Mouse (Mus musculus) MEL (cell line): Measurements from ENCODE around the gene Sh3gl3. TPM values are rescaled to one million over a fixed set of nuclear protein-coding genes. Genes with fewer than 3 reads are reported as not detected.

Source experiments
- DNase-seq: peaks from one replicate; pipeline ENCODE4 v3.0.0; 2011; ENCODE audit warnings: low read depth, low spot score
- H3K27ac ChIP-seq: 2 replicates; pipeline ENCODE4 v1.5.1; 2012; ENCODE audit warnings: low read depth, mild to moderate bottlenecking, control low read depth, low read length, moderate library complexity; ENCODE audit not compliant: control insufficient read depth
- H3K27me3 ChIP-seq, 2 experiments: fragments of 150-350 bp in 1 of 2; sonication (generic) in 1 of 2; 2 replicates each; pipeline ENCODE4 v1.6.1; 2012; ENCODE audit warnings: low read length in 2 of 2, mild to moderate bottlenecking in 2 of 2, improper control_type of control experiment in 1 of 2, moderate library complexity in 1 of 2; ENCODE audit not compliant: insufficient read depth in 2 of 2, control insufficient read depth in 1 of 2
- H3K36me3 ChIP-seq, 2 experiments: 2 replicates each; pipeline ENCODE4 v1.6.1; 2012 to 2014; ENCODE audit warnings: low read length in 2 of 2, improper control_type of control experiment in 1 of 2, inconsistent platforms in 1 of 2, mild to moderate bottlenecking in 1 of 2; ENCODE audit not compliant: insufficient read depth in 2 of 2, control insufficient read depth in 1 of 2
- H3K4me1 ChIP-seq, 2 experiments: fragments of 150-350 bp in 1 of 2; sonication (generic) in 1 of 2; 2 replicates each; pipeline ENCODE4 v1.6.1; 2012; ENCODE audit warnings: low read length in 2 of 2, improper control_type of control experiment in 1 of 2, mild to moderate bottlenecking in 1 of 2; ENCODE audit not compliant: insufficient read depth in 2 of 2, control insufficient read depth in 1 of 2
- H3K4me3 ChIP-seq, 2 experiments: fragments of 150-350 bp in 1 of 2; sonication (generic) in 1 of 2; 2 replicates each; pipeline ENCODE4 v1.5.1; 2012; ENCODE audit warnings: low read depth in 2 of 2, low read length in 2 of 2, mild to moderate bottlenecking in 2 of 2, moderate library complexity in 2 of 2, control low read depth in 1 of 2, improper control_type of control experiment in 1 of 2; ENCODE audit not compliant: control insufficient read depth in 1 of 2, insufficient read depth in 1 of 2
- H3K79me2 ChIP-seq: 2 replicates; pipeline ENCODE4 v1.6.1; 2012; ENCODE audit warnings: mild to moderate bottlenecking, low read length, moderate library complexity; ENCODE audit not compliant: control insufficient read depth, poor library complexity, insufficient read depth
- H3K9ac ChIP-seq: 2 replicates; pipeline ENCODE4 v1.6.1; 2012; ENCODE audit warnings: low read depth, mild to moderate bottlenecking, control low read depth, low read length, moderate library complexity; ENCODE audit not compliant: control insufficient read depth, poor library complexity, severe bottlenecking
- H3K9me3 ChIP-seq: fragments of 150-350 bp; sonication (generic); replicated peaks from 2 replicates; pipeline ENCODE4 v1.6.1; 2012; ENCODE audit warnings: mild to moderate bottlenecking, low read length, improper control_type of control experiment, moderate library complexity; ENCODE audit not compliant: insufficient read depth
- BHLHE40 ChIP-seq: IDR thresholded peaks from 2 replicates; pipeline ENCODE4 v1.6.1; 2012; ENCODE audit warnings: low read depth, mild to moderate bottlenecking, inconsistent platforms, low read length, improper control_type of control experiment, borderline replicate concordance
- CTCF ChIP-seq, 3 experiments: IDR thresholded peaks in 2 of 3; conservative IDR thresholded peaks in 1 of 3; 2 replicates each; pipeline ENCODE4 v1.5.1; 2011 to 2012; ENCODE audit warnings: low read length in 3 of 3, low read depth in 2 of 3, mild to moderate bottlenecking in 2 of 3, improper control_type of control experiment in 1 of 3, inconsistent platforms in 1 of 3, mixed read lengths in 1 of 3, moderate library complexity in 1 of 3; ENCODE audit not compliant: control insufficient read depth in 1 of 3, insufficient read depth in 1 of 3, poor library complexity in 1 of 3, severe bottlenecking in 1 of 3
- EP300 ChIP-seq, 2 experiments: IDR thresholded peaks; 2 replicates each; pipeline ENCODE4 v1.6.1; 2011; ENCODE audit warnings: improper control_type of control experiment in 2 of 2, low read length in 2 of 2, low read depth in 1 of 2, mild to moderate bottlenecking in 1 of 2
- ETS1 ChIP-seq: IDR thresholded peaks from 2 replicates; pipeline ENCODE4 v1.6.1; 2012; ENCODE audit warnings: low read depth, mild to moderate bottlenecking, inconsistent platforms, low read length, improper control_type of control experiment, moderate library complexity
- GABPA ChIP-seq: IDR thresholded peaks from 2 replicates; pipeline ENCODE4 v1.6.1; 2012; ENCODE audit warnings: low read depth, mild to moderate bottlenecking, inconsistent platforms, low read length, improper control_type of control experiment, moderate library complexity
- GATA1 ChIP-seq: IDR thresholded peaks from 2 replicates; pipeline ENCODE4 v1.6.1; 2011; ENCODE audit warnings: low read depth, low read length, improper control_type of control experiment
- HCFC1 ChIP-seq: IDR thresholded peaks from 2 replicates; pipeline ENCODE4 v1.6.1; 2012; ENCODE audit warnings: low read depth, mild to moderate bottlenecking, inconsistent platforms, low read length, improper control_type of control experiment, moderate library complexity
- JUND ChIP-seq: IDR thresholded peaks from 2 replicates; pipeline ENCODE4 v1.6.1; 2011; ENCODE audit warnings: low read depth, mild to moderate bottlenecking, improper control_type of control experiment, low read length
- MAFK ChIP-seq: IDR thresholded peaks from 2 replicates; pipeline ENCODE4 v1.6.1; 2011; ENCODE audit warnings: low read depth, mild to moderate bottlenecking, low read length, improper control_type of control experiment, borderline replicate concordance
- MAX ChIP-seq: IDR thresholded peaks from 2 replicates; pipeline ENCODE4 v1.6.1; 2011; ENCODE audit warnings: low read length, improper control_type of control experiment
- MAZ ChIP-seq: IDR thresholded peaks from 2 replicates; pipeline ENCODE4 v1.6.1; 2012; ENCODE audit warnings: low read depth, mild to moderate bottlenecking, inconsistent platforms, low read length, improper control_type of control experiment
- MEF2A ChIP-seq: IDR thresholded peaks from 2 replicates; pipeline ENCODE4 v1.6.1; 2014; ENCODE audit warnings: low read depth, mild to moderate bottlenecking, inconsistent platforms, low read length, improper control_type of control experiment; ENCODE audit not compliant: poor library complexity, insufficient replicate concordance, severe bottlenecking; ENCODE audit errors: extremely low read depth
- MXI1 ChIP-seq: IDR thresholded peaks from 2 replicates; pipeline ENCODE4 v1.6.1; 2011; ENCODE audit warnings: mild to moderate bottlenecking, low read depth, low read length, improper control_type of control experiment
- NELFE ChIP-seq: IDR thresholded peaks from 2 replicates; pipeline ENCODE4 v1.6.1; 2011; ENCODE audit warnings: low read depth, low read length, improper control_type of control experiment
- POLR2AphosphoS2 ChIP-seq: IDR thresholded peaks from 2 replicates; pipeline ENCODE4 v1.6.1; 2011; ENCODE audit warnings: low read length, improper control_type of control experiment
- POLR2AphosphoS5 ChIP-seq: IDR thresholded peaks from 2 replicates; pipeline ENCODE4 v1.6.1; 2012; ENCODE audit warnings: low read depth, borderline replicate concordance, mild to moderate bottlenecking, inconsistent platforms, low read length, moderate library complexity, mixed read lengths
- RAD21 ChIP-seq: IDR thresholded peaks from 2 replicates; pipeline ENCODE4 v1.6.1; 2011; ENCODE audit warnings: mild to moderate bottlenecking, low read depth, low read length, improper control_type of control experiment
- SIN3A ChIP-seq: IDR thresholded peaks from 2 replicates; pipeline ENCODE4 v1.6.1; 2012; ENCODE audit warnings: low read length, improper control_type of control experiment, inconsistent platforms
- SMC3 ChIP-seq: IDR thresholded peaks from 2 replicates; pipeline ENCODE4 v1.6.1; 2011; ENCODE audit warnings: low read depth, low read length, improper control_type of control experiment
- TAL1 ChIP-seq: IDR thresholded peaks from 2 replicates; pipeline ENCODE4 v1.6.1; 2012; ENCODE audit warnings: mild to moderate bottlenecking, inconsistent platforms, low read length, moderate library complexity, mixed read lengths
- TBP ChIP-seq: IDR thresholded peaks from 2 replicates; pipeline ENCODE4 v1.8.0; 2011; ENCODE audit warnings: low read depth, low read length, improper control_type of control experiment
- TCF12 ChIP-seq: IDR thresholded peaks from 2 replicates; pipeline ENCODE4 v1.6.1; 2014; ENCODE audit warnings: low read depth, mild to moderate bottlenecking, inconsistent platforms, low read length, improper control_type of control experiment, moderate library complexity
- UBTF ChIP-seq: IDR thresholded peaks from 2 replicates; pipeline ENCODE4 v1.6.1; 2012; ENCODE audit warnings: low read depth, mild to moderate bottlenecking, inconsistent platforms, low read length, improper control_type of control experiment, moderate library complexity, borderline replicate concordance; ENCODE audit not compliant: insufficient read depth
- USF1 ChIP-seq: IDR thresholded peaks from 2 replicates; pipeline ENCODE4 v1.6.1; 2014; ENCODE audit warnings: low read depth, mild to moderate bottlenecking, inconsistent platforms, low read length, improper control_type of control experiment, moderate library complexity
- USF2 ChIP-seq, 2 experiments: IDR thresholded peaks; 2 replicates each; pipeline ENCODE4 v1.6.1; 2011 to 2012; ENCODE audit warnings: improper control_type of control experiment in 2 of 2, low read length in 2 of 2, borderline replicate concordance in 1 of 2, inconsistent platforms in 1 of 2, low read depth in 1 of 2, mild to moderate bottlenecking in 1 of 2; ENCODE audit not compliant: insufficient read depth in 1 of 2
- ZC3H11A ChIP-seq: IDR thresholded peaks from 2 replicates; pipeline ENCODE4 v1.6.1; 2012; ENCODE audit warnings: low read depth, mild to moderate bottlenecking, inconsistent platforms, low read length, improper control_type of control experiment
- ZKSCAN1 ChIP-seq: IDR thresholded peaks from 2 replicates; pipeline ENCODE4 v1.6.1; 2012; ENCODE audit warnings: low read depth, mild to moderate bottlenecking, inconsistent platforms, low read length, improper control_type of control experiment, moderate library complexity
- polyA plus RNA-seq, 2 experiments: library from polyadenylated mRNA; stranded (reverse) in 1 of 2; unstranded in 1 of 2; fragments of >175 nt in 1 of 2; fragments of >200 nt in 1 of 2; gene quantifications; 2 replicates each; pipeline versions ENCODE4 v1.2.1 to v1.2.4; 2012; ENCODE audit warnings: low replicate concordance in 2 of 2, low read depth in 1 of 2; ENCODE audit not compliant: insufficient read length in 2 of 2, insufficient read depth in 1 of 2, missing spikeins in 1 of 2
- total RNA-seq: library from RNA; depleted of rRNA; stranded (reverse); fragments of 300-350 nt; gene quantifications from 2 replicates; pipeline ENCODE4 v1.2.3, GENCODE M21; 2012

Gene Sh3gl3
- total and polyA plus RNA-seq, 3 experiments = not detected

- Histone ChIP-seq H3K9ac (no peak overlapping the region), H3K27me3 (no peaks in the 10 kb centered on the region), H3K27ac (no peak overlapping the region), H3K9me3 (no peaks in the 10 kb centered on the region), H3K79me2 (no peaks in the 10 kb centered on the region), H3K36me3 (no peaks in the 10 kb centered on the region), H3K4me3 (no peak overlapping the region), H3K4me1 (no peaks in the 10 kb centered on the region)
- peak; percentile 37; the same call in 1 of the 2 replicates for TF ChIP-seq SMC3
- TF ChIP-seq RAD21 = peak; percentile 47
- TF ChIP-seq GABPA = no peak
- no peak for TF ChIP-seq JUND
- no peak for TF ChIP-seq USF1
- TF ChIP-seq ZC3H11A = 0 out of 2 replicates have a peak, but pooled peaks have one; percentile 11
- no peak for TF ChIP-seq SIN3A
- TF ChIP-seq CTCF (IDR thresholded peaks at IDR 0.05 in 2 of 3, conservative IDR thresholded peaks at IDR 0.05 in 1 of 3; ENCODE audit: control insufficient read depth in 1 of 3, insufficient read depth in 1 of 3, low read depth in 2 of 3, low read length in 3 of 3, poor library complexity in 1 of 3, severe bottlenecking in 1 of 3) = peak; percentile 58 to 78 (median 59)
- no peak for TF ChIP-seq UBTF
- DNase-seq = peak; percentile 27
These were observed 89.5 kb downstream of the Sh3gl3 start for GRCm38 (mm10) chr7:82263141-82263540.

- no peak for DNase-seq
- TF ChIP-seq TBP = no peak
- TF ChIP-seq POLR2AphosphoS2 = no peak
- TF ChIP-seq MEF2A = no peak
- TF ChIP-seq ETS1 = no peak
- no peak for TF ChIP-seq MXI1
- no peak for TF ChIP-seq SIN3A
- no peak for TF ChIP-seq MAZ
- TF ChIP-seq TAL1 = no peak
- no peak for TF ChIP-seq POLR2AphosphoS5
These were observed 90.5 kb downstream of the Sh3gl3 start for GRCm38 (mm10) chr7:82264119-82264518.

GRCm38 (mm10) chr7:82265365-82265764 lies 91.7 kb downstream of the Sh3gl3 start:
- no peaks in the 10 kb centered on the region for H3K27me3 ChIP-seq
- no peak overlapping the region for H3K27ac ChIP-seq
- no peak overlapping the region for H3K9ac ChIP-seq
- H3K4me1 ChIP-seq = no peaks in the 10 kb centered on the region
- no peaks in the 10 kb centered on the region for H3K79me2 ChIP-seq
- H3K9me3 ChIP-seq = no peaks in the 10 kb centered on the region
- H3K36me3 ChIP-seq = no peaks in the 10 kb centered on the region
- no peak for DNase-seq
- no peak overlapping the region for H3K4me3 ChIP-seq
- TF ChIP-seq UBTF (no peak), POLR2AphosphoS2 (no peak), TCF12 (no peak), MAX (no peak), MAFK (no peak), RAD21 (no peak), GATA1 (no peak), SMC3 (no peak), ZKSCAN1 (no peak), EP300 (IDR thresholded peaks at IDR 0.05; ENCODE audit: low read depth in 1 of 2, low read length in 2 of 2) (no peak), NELFE (no peak), USF2 (IDR thresholded peaks at IDR 0.05; ENCODE audit: borderline replicate concordance in 1 of 2, insufficient read depth in 1 of 2, low read depth in 1 of 2, low read length in 2 of 2) (no peak), HCFC1 (no peak), MEF2A (no peak), BHLHE40 (no peak), MAZ (no peak)

More at GRCm38 (mm10) chr7:82264119-82264518, 90.5 kb downstream of the Sh3gl3 start:
- no peaks in the 10 kb centered on the region for H3K27me3 ChIP-seq
- no peaks in the 10 kb centered on the region for H3K9me3 ChIP-seq
- no peaks in the 10 kb centered on the region for H3K79me2 ChIP-seq
- no peak overlapping the region for H3K9ac ChIP-seq
- no peak overlapping the region for H3K27ac ChIP-seq
- H3K4me3 ChIP-seq = no peak overlapping the region
- H3K4me1 ChIP-seq = no peaks in the 10 kb centered on the region
- H3K36me3 ChIP-seq = no peaks in the 10 kb centered on the region
